Mouse (Mus musculus) embryonic facial prominence, embryonic 14.5 days (tissue): ENCODE measurements at regions not wholly inside any gene's neighbourhood (a gene's known extent, or its start where the extent isn't known, plus 50 kb on each side); places are given as distances from the start of the nearest gene placed in this dataset.
A peak's percentile ranks its signal among the peaks of the same experiment; 100 is the strongest.
"Not testable (repeated sequence)": the region's sequence is repeated elsewhere in the genome, so short reads cannot be mapped to it uniquely, and the experiment has no call there.

Experiments
- ATAC-seq: fragments of 200-750 bp; cut with Nextera tagmentation; 2 replicates; pipeline ENCODE4 v1.8.0; 2017; ENCODE audit warnings: low read depth, moderate number of reproducible peaks, moderate TSS enrichment
- DNase-seq: peaks from one replicate; pipeline ENCODE4 v3.0.0-alpha.2; 2015; ENCODE audit warnings: low spot score
- H3K27ac ChIP-seq: fragments of 300-500 bp; sonication (generic); replicated peaks from 2 replicates; pipeline ENCODE4 v1.5.1; 2014; ENCODE audit warnings: low read depth, mild to moderate bottlenecking, low read length, moderate library complexity
- H3K27me3 ChIP-seq: fragments of 300-500 bp; sonication (generic); replicated peaks from 2 replicates; pipeline ENCODE4 v1.6.1; 2014; ENCODE audit warnings: low read length; ENCODE audit not compliant: control insufficient read depth, insufficient read depth
- H3K36me3 ChIP-seq: fragments of 300-500 bp; sonication (generic); 2 replicates; pipeline ENCODE4 v1.6.1; 2014; ENCODE audit warnings: low read length, mixed read lengths; ENCODE audit not compliant: control insufficient read depth, insufficient read depth
- H3K4me1 ChIP-seq: fragments of 300-500 bp; sonication (generic); 2 replicates; pipeline ENCODE4 v1.6.1; 2014; ENCODE audit warnings: antibody characterized with exemption, low read length; ENCODE audit not compliant: control insufficient read depth, insufficient read depth
- H3K4me2 ChIP-seq: fragments of 300-500 bp; sonication (generic); 2 replicates; pipeline ENCODE4 v1.6.1; 2014; ENCODE audit warnings: low read depth, mild to moderate bottlenecking, low read length, moderate library complexity, mixed read lengths
- H3K4me3 ChIP-seq: fragments of 300-500 bp; sonication (generic); 2 replicates; pipeline ENCODE4 v1.5.1; 2014; ENCODE audit warnings: low read depth, mild to moderate bottlenecking, low read length
- H3K9ac ChIP-seq: fragments of 300-500 bp; sonication (generic); 2 replicates; pipeline ENCODE4 v1.6.1; 2014; ENCODE audit warnings: low read depth, mild to moderate bottlenecking, low read length, moderate library complexity, mixed read lengths
- H3K9me3 ChIP-seq: fragments of 300-500 bp; sonication (generic); 2 replicates; pipeline ENCODE4 v1.6.1; 2016; ENCODE audit warnings: low read length; ENCODE audit not compliant: control insufficient read depth
- WGBS: fragments of 180-500 bp; shearing (Covaris S2); extraction: QIAGEN DNeasy Blood & Tissue Kit; methylation state at CpG from one replicate; pipeline ENCODE4 v1.1.7; 2014; 5-methylcytosine and 5-hydroxymethylcytosine counted together

GRCm38 (mm10) chr13:18651658-18652057 lies 65.4 kb upstream of the Vps41 start:
- ATAC-seq (no peak), DNase-seq (no peak)
- Histone ChIP-seq H3K9me3 (no peaks in the 10 kb centered on the region), H3K9ac (no peak overlapping the region), H3K27me3 (no peaks in the 10 kb centered on the region), H3K4me2 (no peak overlapping the region), H3K27ac (no peak overlapping the region), H3K4me3 (no peak overlapping the region), H3K4me1 (no peaks in the 10 kb centered on the region), H3K36me3 (no peaks in the 10 kb centered on the region)
- 94% methylated on average over 1 of the region's 1 CpGs for WGBS

GRCm38 (mm10) chr13:18614763-18615616 lies 102.1 kb upstream of the Vps41 start:
- H3K4me2 ChIP-seq: peak overlapping the region; percentile 41
- no peak overlapping the region for H3K9ac ChIP-seq
- H3K27me3 ChIP-seq: no peaks in the 10 kb centered on the region
- no peaks in the 10 kb centered on the region for H3K4me1 ChIP-seq
- ATAC-seq: peak; percentile 92
- no peaks in the 10 kb centered on the region for H3K36me3 ChIP-seq
- 20% methylated on average over 13 of the region's 18 CpGs for WGBS
- H3K9me3 ChIP-seq: no peaks in the 10 kb centered on the region
- DNase-seq: peak; percentile 63
- H3K4me3 ChIP-seq: no peak overlapping the region
- H3K27ac ChIP-seq: no peak overlapping the region

DNA sequence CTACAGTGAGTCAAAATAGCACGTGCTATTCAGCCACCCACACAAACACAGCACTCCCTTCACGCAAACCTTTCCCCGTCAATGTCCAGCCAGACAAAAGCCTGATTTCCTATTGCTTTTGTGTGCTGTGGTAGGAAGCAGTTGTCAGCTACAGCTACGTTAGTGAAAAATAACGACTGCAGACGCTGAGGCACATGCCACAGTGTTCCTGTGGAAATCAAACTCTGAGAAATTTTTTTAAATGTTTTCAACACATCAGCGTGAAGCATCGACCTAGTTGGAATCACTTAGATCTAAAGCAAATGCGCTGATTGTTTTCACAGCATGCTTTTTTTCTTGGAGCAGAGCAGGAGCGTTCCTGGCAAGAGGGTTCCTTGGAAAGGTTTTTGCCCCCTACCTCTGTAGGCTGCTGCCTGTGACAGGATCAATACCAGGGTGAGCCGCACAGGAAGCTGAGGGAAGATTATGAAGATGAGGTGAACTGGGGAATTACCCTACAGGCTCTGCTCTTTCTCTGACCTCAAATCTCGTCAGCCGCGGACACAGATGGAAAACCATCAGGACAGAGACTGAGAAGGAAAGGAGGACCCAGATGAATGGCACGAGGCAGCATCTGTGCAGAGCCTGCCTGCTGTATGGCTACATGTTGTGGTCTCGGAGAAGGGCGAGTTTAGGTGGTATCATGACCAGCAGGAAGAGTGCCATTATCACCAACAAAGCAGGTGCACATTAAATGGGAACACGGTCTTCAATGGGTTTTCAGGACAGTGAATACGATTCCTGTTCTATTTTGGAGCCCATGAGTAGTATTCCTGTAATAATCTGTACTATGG lies 136.2 kb upstream of the Vps41 start:
- H3K4me3 ChIP-seq: no peak overlapping the region
- H3K27me3 ChIP-seq: no peaks in the 10 kb centered on the region
- H3K4me2 ChIP-seq: no peak overlapping the region
- DNase-seq (no peak), ATAC-seq (no peak)
- H3K27ac ChIP-seq: no peak overlapping the region
- H3K4me1 ChIP-seq: 0 out of 2 replicates have a peak, but pooled peaks cover 2% of the 10 kb centered on the region
- H3K36me3 ChIP-seq: no peaks in the 10 kb centered on the region
- no peak overlapping the region for H3K9ac ChIP-seq
- WGBS: 51% methylated on average over 19 of the region's 19 CpGs
- H3K9me3 ChIP-seq: no peaks in the 10 kb centered on the region

DNA sequence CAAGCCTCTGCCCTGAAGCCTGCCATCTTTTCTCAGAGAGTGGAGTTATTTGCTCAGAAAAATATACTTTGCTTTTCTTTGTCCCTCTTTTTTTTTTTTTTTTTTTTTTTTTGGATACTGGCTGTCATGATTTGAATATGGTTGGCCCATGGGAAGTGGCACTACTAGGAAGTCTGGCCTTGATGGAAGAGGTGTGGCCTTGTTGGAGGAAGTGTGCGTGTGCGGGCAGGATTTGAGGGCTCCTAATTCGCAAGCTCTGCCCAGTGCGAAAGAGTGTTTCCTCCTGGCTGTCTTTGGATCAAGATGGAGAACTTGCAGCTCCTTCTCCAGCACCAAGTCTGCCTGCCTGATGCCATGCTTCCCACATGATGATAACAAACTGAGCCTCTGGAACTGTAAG lies 141.1 kb upstream of the Vps41 start:
- ATAC-seq (no peak), DNase-seq (no peak)
- Histone ChIP-seq H3K4me2 (no peak overlapping the region), H3K9me3 (no peaks in the 10 kb centered on the region), H3K4me3 (no peak overlapping the region), H3K27me3 (no peaks in the 10 kb centered on the region), H3K4me1 (0 out of 2 replicates have a peak, but pooled peaks cover 1% of the 10 kb centered on the region), H3K9ac (no peak overlapping the region), H3K36me3 (no peaks in the 10 kb centered on the region), H3K27ac (no peak overlapping the region)
- whole genome bisulfite sequencing: 53% methylated on average over 4 of the region's 4 CpGs

- ATAC-seq: 0 out of 2 replicates have a peak, but pooled peaks have one; percentile 30
- peak; percentile 56 for DNase-seq
- 13% methylated on average over 5 of the region's 5 CpGs for WGBS
These were observed 141.5 kb upstream of the Vps41 start for GRCm38 (mm10) chr13:18575599-18575998.

DNA sequence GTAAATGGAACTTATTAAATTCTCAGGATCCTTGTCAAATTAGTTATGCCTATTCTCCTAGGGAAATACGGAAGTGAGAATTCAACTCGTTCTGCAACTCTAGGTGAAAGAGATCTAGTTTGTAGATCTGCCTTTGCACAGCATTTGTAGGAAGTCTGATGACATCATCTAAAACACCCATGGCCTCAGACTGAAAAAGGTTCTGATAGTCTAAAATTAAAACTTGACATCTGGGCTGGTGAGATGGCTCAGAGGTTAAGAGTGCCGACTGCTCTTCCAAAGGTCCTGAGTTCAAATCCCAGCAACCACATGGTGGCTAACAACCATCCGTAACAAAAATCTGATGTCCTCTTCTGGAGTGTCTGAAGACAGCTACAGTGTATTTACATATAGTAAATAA lies 144.5 kb upstream of the Pou6f2 start:
- not testable (repeated sequence) for DNase-seq, H3K4me1 ChIP-seq, H3K27ac ChIP-seq, H3K4me3 ChIP-seq, H3K9ac ChIP-seq, H3K27me3 ChIP-seq, H3K4me2 ChIP-seq, H3K36me3 ChIP-seq, H3K9me3 ChIP-seq, ATAC-seq
- 83% methylated on average over 4 of the region's 4 CpGs for WGBS

More at GRCm38 (mm10) chr13:18575599-18575998, 141.5 kb upstream of the Vps41 start:
- H3K27me3 ChIP-seq: no peaks in the 10 kb centered on the region
- H3K36me3 ChIP-seq: no peaks in the 10 kb centered on the region
- H3K4me1 ChIP-seq: no peaks in the 10 kb centered on the region
- no peaks in the 10 kb centered on the region for H3K9me3 ChIP-seq
- H3K27ac ChIP-seq: no peak overlapping the region
- no peak overlapping the region for H3K4me3 ChIP-seq
- no peak overlapping the region for H3K9ac ChIP-seq
- H3K4me2 ChIP-seq: no peak overlapping the region

DNA sequence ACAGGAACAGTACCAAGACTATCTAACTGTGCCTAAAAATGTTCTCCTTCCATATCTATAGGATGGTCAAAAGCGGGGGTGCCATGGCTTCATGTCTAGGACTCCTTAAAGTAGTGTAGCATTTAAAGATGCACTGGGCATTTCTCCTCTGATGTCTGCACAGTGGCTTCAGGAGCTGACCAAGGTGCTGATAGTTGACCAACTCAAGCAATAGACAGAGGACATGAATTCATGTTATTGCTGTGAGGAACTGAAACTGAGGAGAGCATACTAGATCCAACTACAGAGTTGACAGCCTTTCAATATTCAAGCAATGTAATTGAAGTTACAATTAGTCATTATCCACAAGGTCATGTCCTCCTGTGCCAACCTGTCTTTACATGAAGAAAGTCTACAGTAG lies 133.0 kb upstream of the Pou6f2 start:
- H3K4me3 ChIP-seq: no peak overlapping the region
- no peak overlapping the region for H3K27ac ChIP-seq
- no peak overlapping the region for H3K9ac ChIP-seq
- DNase-seq: peak; percentile 41
- no peak for ATAC-seq
- no peaks in the 10 kb centered on the region for H3K36me3 ChIP-seq
- H3K4me1 ChIP-seq: no peaks in the 10 kb centered on the region
- H3K27me3 ChIP-seq: no peaks in the 10 kb centered on the region
- H3K9me3 ChIP-seq: no peaks in the 10 kb centered on the region
- WGBS: 59% methylated on average over 1 of the region's 1 CpGs
- no peak overlapping the region for H3K4me2 ChIP-seq

GRCm38 (mm10) chr13:18498159-18498558 lies 100.7 kb upstream of the Pou6f2 start:
- H3K36me3 ChIP-seq: no peaks in the 10 kb centered on the region
- no peaks in the 10 kb centered on the region for H3K27me3 ChIP-seq
- DNase-seq (no peak), ATAC-seq (no peak)
- H3K27ac ChIP-seq: no peak overlapping the region
- 0 out of 2 replicates have a peak, but pooled peaks cover 6% of the 10 kb centered on the region for H3K4me1 ChIP-seq
- peak overlapping the region; percentile 33; the same call in 1 of the 2 replicates for H3K4me2 ChIP-seq
- WGBS: 22% methylated on average over 4 of the region's 4 CpGs
- no peak overlapping the region for H3K9ac ChIP-seq
- no peak overlapping the region for H3K4me3 ChIP-seq
- H3K9me3 ChIP-seq: peaks cover 5% of the 10 kb centered on the region; the same call in 1 of the 2 replicates
